Mouse (Mus musculus): ENCODE data around the gene Galnt18. TPM values are rescaled to one million over a fixed set of nuclear protein-coding genes. Genes with fewer than 3 reads are reported as not detected.

Galnt18 gene
- polyA plus RNA-seq, 1 experiment, result not detected

GRCm38 (mm10) chr7:111637866-111638448, 141.8 kb downstream of the Galnt18 start:
- no peak for TF ChIP-seq GATA1 (IDR thresholded peaks at IDR 0.05; ENCODE audit: low read length)

- TF ChIP-seq GATA1 (IDR thresholded peaks at IDR 0.05; ENCODE audit: low read length), result no peak
Measured at GRCm38 (mm10) chr7:111636503-111636902, 143.3 kb downstream of the Galnt18 start.

- no peak for TF ChIP-seq GATA1 (IDR thresholded peaks at IDR 0.05; ENCODE audit: low read length)
Measured at GRCm38 (mm10) chr7:111631265-111631664, 148.5 kb downstream of the Galnt18 start.

- TF ChIP-seq GATA1 (IDR thresholded peaks at IDR 0.05; ENCODE audit: low read length), result no peak
Measured at GRCm38 (mm10) chr7:111626232-111626631, 153.5 kb downstream of the Galnt18 start.

GRCm38 (mm10) chr7:111625736-111626135, 154.0 kb downstream of the Galnt18 start:
- TF ChIP-seq GATA1 (IDR thresholded peaks at IDR 0.05; ENCODE audit: low read length), result no peak

- no peak for TF ChIP-seq GATA1 (IDR thresholded peaks at IDR 0.05; ENCODE audit: low read length)
Measured at GRCm38 (mm10) chr7:111616231-111616937, 163.4 kb downstream of the Galnt18 start.

GRCm38 (mm10) chr7:111614471-111614870, 165.3 kb downstream of the Galnt18 start:
- TF ChIP-seq GATA1 (IDR thresholded peaks at IDR 0.05; ENCODE audit: low read length), result no peak

GRCm38 (mm10) chr7:111607476-111607875, 172.3 kb downstream of the Galnt18 start:
- TF ChIP-seq GATA1 (IDR thresholded peaks at IDR 0.05; ENCODE audit: low read length), result no peak

- TF ChIP-seq GATA1 (IDR thresholded peaks at IDR 0.05; ENCODE audit: low read length), result no peak
Measured at GRCm38 (mm10) chr7:111606091-111606490, 173.7 kb downstream of the Galnt18 start.

- TF ChIP-seq GATA1 (IDR thresholded peaks at IDR 0.05; ENCODE audit: low read length), result no peak
Measured at GRCm38 (mm10) chr7:111605663-111606062, 174.1 kb downstream of the Galnt18 start.

- no peak for TF ChIP-seq GATA1 (IDR thresholded peaks at IDR 0.05; ENCODE audit: low read length)
Measured at GRCm38 (mm10) chr7:111604578-111605208, 175.1 kb downstream of the Galnt18 start.

- no peak for TF ChIP-seq GATA1 (IDR thresholded peaks at IDR 0.05; ENCODE audit: low read length)
Measured at GRCm38 (mm10) chr7:111603186-111603585, 176.6 kb downstream of the Galnt18 start.

GRCm38 (mm10) chr7:111601339-111602067, 178.3 kb downstream of the Galnt18 start:
- no peak for TF ChIP-seq GATA1 (IDR thresholded peaks at IDR 0.05; ENCODE audit: low read length)

- no peak for TF ChIP-seq GATA1 (IDR thresholded peaks at IDR 0.05; ENCODE audit: low read length)
Measured at GRCm38 (mm10) chr7:111600756-111601155, 179.0 kb downstream of the Galnt18 start.

GRCm38 (mm10) chr7:111593680-111594079, 186.1 kb downstream of the Galnt18 start:
- TF ChIP-seq GATA1 (IDR thresholded peaks at IDR 0.05; ENCODE audit: low read length), result no peak
